24 mouse cellular contexts compared by ENCODE assay signal in genomic region chr5:25155351-25155750, GRCm38 (mm10). TPM values are rescaled to one million over a fixed set of nuclear protein-coding genes. Genes with fewer than 3 reads are reported as not detected.
DNase-seq lines count a peak whose midpoint lies in the region; ATAC-seq and TF ChIP-seq lines count a peak whose summit lies in the region.
"Had no signal": no experiment of that assay in that cellular context is flagged by ENCODE, and none has a peak within 500 bp of the region (broad histone marks: within the 10 kb centered on the region; RNA-seq: fewer than 3 reads in every experiment).

No protein-coding gene starts in this region.

- no peak overlapping the region for H3K9ac ChIP-seq in intestine, embryonic 14.5 days (ENCODE audit: low read length)
- no peak overlapping the region for H3K9ac ChIP-seq in intestine, postnatal 0 days (ENCODE audit: low read depth, low read length)
- no peak overlapping the region for H3K9ac ChIP-seq in kidney, embryonic 14.5 days (ENCODE audit: low read depth, low read length)
- H3K9ac ChIP-seq: embryonic facial prominence, embryonic 13.5 days; embryonic facial prominence, embryonic 15.5 days; forebrain, embryonic 12.5 days had no signal

- no peak overlapping the region for H3K27ac ChIP-seq in intestine, embryonic 14.5 days (ENCODE audit: low read depth)
- no peak overlapping the region for H3K27ac ChIP-seq in intestine, postnatal 0 days (ENCODE audit: low read depth, low read length)
- H3K27ac ChIP-seq in kidney, embryonic 14.5 days (ENCODE audit: low read depth, low read length): no peak overlapping the region
- H3K27ac ChIP-seq: embryonic facial prominence, embryonic 13.5 days; embryonic facial prominence, embryonic 15.5 days; forebrain, embryonic 12.5 days had no signal

- no peaks in the 10 kb centered on the region for H3K4me1 ChIP-seq in intestine, embryonic 14.5 days (replicated peaks; ENCODE audit: control insufficient read depth, insufficient read depth, low read length)
- H3K4me1 ChIP-seq in intestine, postnatal 0 days (replicated peaks; ENCODE audit: control insufficient read depth, insufficient read depth, low read length): no peaks in the 10 kb centered on the region
- no peaks in the 10 kb centered on the region for H3K4me1 ChIP-seq in kidney, embryonic 14.5 days (ENCODE audit: control insufficient read depth, insufficient read depth, low read length)
- H3K4me1 ChIP-seq: embryonic facial prominence, embryonic 13.5 days; embryonic facial prominence, embryonic 15.5 days had no signal

- H3K4me3 ChIP-seq in intestine, embryonic 14.5 days (ENCODE audit: low read depth, low read length): no peak overlapping the region
- H3K4me3 ChIP-seq in intestine, postnatal 0 days (ENCODE audit: low read depth, low read length): no peak overlapping the region
- no peak overlapping the region for H3K4me3 ChIP-seq in kidney, embryonic 14.5 days (ENCODE audit: low read length)
- H3K4me3 ChIP-seq: embryonic facial prominence, embryonic 13.5 days; embryonic facial prominence, embryonic 15.5 days; erythroblast, embryonic 14.5 days; forebrain, embryonic 10.5 days; forebrain, embryonic 12.5 days had no signal

- no peak for ATAC-seq in intestine, embryonic 14.5 days (replicated peaks; ENCODE audit: low FRiP score, low TSS enrichment, low read depth)
- no peak for ATAC-seq in intestine, postnatal 0 days
- ATAC-seq in kidney, embryonic 14.5 days (ENCODE audit: low FRiP score, low TSS enrichment): no peak
- ATAC-seq: forebrain, embryonic 14.5 days; forebrain, embryonic 16.5 days had no signal

- WGBS in intestine, embryonic 14.5 days: 78% methylated on average over 3 of the region's 3 CpGs
- 63% methylated on average over 3 of the region's 3 CpGs for WGBS in intestine, postnatal 0 days
- WGBS in kidney, embryonic 14.5 days: 74% methylated on average over 3 of the region's 3 CpGs

- no peak overlapping the region for H3K4me2 ChIP-seq in intestine, embryonic 14.5 days (ENCODE audit: low read length)
- no peak overlapping the region for H3K4me2 ChIP-seq in intestine, postnatal 0 days (replicated peaks; ENCODE audit: low read depth)
- no peak overlapping the region for H3K4me2 ChIP-seq in kidney, embryonic 14.5 days (replicated peaks; ENCODE audit: low read depth, low read length)
- H3K4me2 ChIP-seq: embryonic facial prominence, embryonic 13.5 days; embryonic facial prominence, embryonic 15.5 days; forebrain, embryonic 12.5 days had no signal

- H3K36me3 ChIP-seq in intestine, embryonic 14.5 days (ENCODE audit: control insufficient read depth, insufficient read depth, low read length): no peaks in the 10 kb centered on the region
- H3K36me3 ChIP-seq in intestine, postnatal 0 days (ENCODE audit: control insufficient read depth, insufficient read depth): no peaks in the 10 kb centered on the region
- no peaks in the 10 kb centered on the region for H3K36me3 ChIP-seq in kidney, embryonic 14.5 days (ENCODE audit: control insufficient read depth, insufficient read depth, low read length)
- H3K36me3 ChIP-seq: embryonic facial prominence, embryonic 13.5 days; embryonic facial prominence, embryonic 15.5 days; forebrain, embryonic 10.5 days; forebrain, embryonic 12.5 days had no signal

- DNase-seq in intestine, embryonic 14.5 days (ENCODE audit: low spot score): peak; percentile 39
- DNase-seq in kidney, adult 9 months: peak; percentile 36
- DNase-seq: adrenal gland, adult 2 months; adrenal gland, postnatal 10 days; adrenal gland, postnatal 25 days; cerebellum, adult 11 months; cerebellum, adult 18-20 months; cerebellum, adult 8-10 months; cerebellum, adult 9-11 months; cerebellum, postnatal 14 days; cerebellum, postnatal 36 days; embryo, embryonic 11 days had no signal

- H3K27me3 ChIP-seq in intestine, embryonic 14.5 days (replicated peaks; ENCODE audit: control insufficient read depth, insufficient read depth, low read length): no peaks in the 10 kb centered on the region
- H3K27me3 ChIP-seq in intestine, postnatal 0 days (replicated peaks; ENCODE audit: control insufficient read depth, insufficient read depth, low read length): no peaks in the 10 kb centered on the region
- no peaks in the 10 kb centered on the region for H3K27me3 ChIP-seq in kidney, embryonic 14.5 days (ENCODE audit: control insufficient read depth, insufficient read depth, low read length)
- H3K27me3 ChIP-seq: embryonic facial prominence, embryonic 13.5 days; embryonic facial prominence, embryonic 15.5 days; forebrain, embryonic 12.5 days had no signal

- H3K9me3 ChIP-seq in intestine, embryonic 14.5 days (ENCODE audit: control insufficient read depth, low read length): no peaks in the 10 kb centered on the region
- H3K9me3 ChIP-seq in intestine, postnatal 0 days (ENCODE audit: control insufficient read depth): no peaks in the 10 kb centered on the region
- 0 out of 2 replicates have a peak, but pooled peaks cover 4% of the 10 kb centered on the region for H3K9me3 ChIP-seq in kidney, embryonic 14.5 days (ENCODE audit: control insufficient read depth, low read length)
- H3K9me3 ChIP-seq: embryonic facial prominence, embryonic 15.5 days; forebrain, embryonic 10.5 days; forebrain, embryonic 12.5 days had no signal

- TF ChIP-seq CTCF in intestine, postnatal 0 days (IDR thresholded peaks at IDR 0.05; ENCODE audit: low read depth): no peak

RNA-seq across cellular contexts. Expression of gene Galntl5, which starts 25.9 kb away (rescaled TPM):
- polyA plus RNA-seq in intestine, embryonic 14.5 days (2014; fragmentation: Nextera tagmentation; extraction: Ambion mirVana): not detected in 2 replicates
- not detected in 2 replicates for polyA plus RNA-seq in intestine, postnatal 0 days (2015; fragmentation: Nextera tagmentation; extraction: Ambion mirVana)
- polyA plus RNA-seq in kidney, embryonic 14.5 days (2014; fragmentation: Nextera tagmentation; extraction: Ambion mirVana): not detected in 2 replicates
- polyA plus RNA-seq: adrenal gland, adult 2 months; brain, embryonic 14.5 days; C2C12; embryonic facial prominence, embryonic 11.5 days; embryonic facial prominence, embryonic 13.5 days; embryonic facial prominence, embryonic 15.5 days; erythroblast, embryonic 14.5 days; forebrain, embryonic 10.5 days; forebrain, embryonic 12.5 days; forebrain, embryonic 14.5 days; forebrain, embryonic 16.5 days had no signal

RNA-seq across cellular contexts. Expression of gene Prkag2, which starts 54.9 kb away (rescaled TPM):
- 52.1 and 54.0 TPM in 2 replicates for polyA plus RNA-seq in intestine, embryonic 14.5 days (2014; fragmentation: Nextera tagmentation; extraction: Ambion mirVana)
- polyA plus RNA-seq in intestine, postnatal 0 days (2015; fragmentation: Nextera tagmentation; extraction: Ambion mirVana): 38.3 and 42.7 TPM in 2 replicates
- polyA plus RNA-seq in kidney, embryonic 14.5 days (2014; fragmentation: Nextera tagmentation; extraction: Ambion mirVana): 32.1 and 44.6 TPM in 2 replicates
